Mouse (Mus musculus) ES-E14 (cell line): ENCODE results near the gene Spert. TPM values are rescaled to one million over a fixed set of nuclear protein-coding genes. Genes with fewer than 3 reads are reported as not detected.

Experiments used
- DNase-seq: peaks from one replicate; pipeline ENCODE4 v3.0.0-alpha.2; 2013; ENCODE audit warnings: low read depth, low spot score
- H3K27ac ChIP-seq: 2 replicates; pipeline ENCODE4 v1.5.1; 2012; ENCODE audit warnings: low read depth, mild to moderate bottlenecking, low read length, moderate library complexity, mixed read lengths; ENCODE audit not compliant: poor library complexity, insufficient read depth, severe bottlenecking
- H3K36me3 ChIP-seq: 2 replicates; pipeline ENCODE4 v1.6.1; 2012; ENCODE audit warnings: mild to moderate bottlenecking, low read length, moderate library complexity, mixed read lengths; ENCODE audit not compliant: control insufficient read depth, poor library complexity, insufficient read depth, severe bottlenecking
- H3K4me1 ChIP-seq, 2 experiments: fragments of 150-350 bp in 1 of 2; sonication (generic) in 1 of 2; 2 replicates each; pipeline ENCODE4 v1.6.1; 2012; ENCODE audit warnings: low read length in 2 of 2, mild to moderate bottlenecking in 1 of 2, mixed read lengths in 1 of 2; ENCODE audit not compliant: control insufficient read depth in 2 of 2, insufficient read depth in 2 of 2, poor library complexity in 1 of 2
- H3K4me3 ChIP-seq, 2 experiments: fragments of 150-350 bp in 1 of 2; sonication (generic) in 1 of 2; 2 replicates each; pipeline ENCODE4 v1.5.1; 2012; ENCODE audit warnings: low read length in 2 of 2, low read depth in 1 of 2, mild to moderate bottlenecking in 1 of 2, mixed read lengths in 1 of 2; ENCODE audit not compliant: insufficient read depth in 1 of 2, poor library complexity in 1 of 2, severe bottlenecking in 1 of 2
- H3K9ac ChIP-seq: 2 replicates; pipeline ENCODE4 v1.6.1; 2012; ENCODE audit warnings: low read depth, mild to moderate bottlenecking, low read length, mixed read lengths; ENCODE audit not compliant: poor library complexity, insufficient read depth, severe bottlenecking
- H3K9me3 ChIP-seq: fragments of 150-350 bp; sonication (generic); 2 replicates; pipeline ENCODE4 v1.6.1; 2012; ENCODE audit warnings: low read depth, mild to moderate bottlenecking, low read length; ENCODE audit not compliant: control insufficient read depth, insufficient read depth
- CHD2 ChIP-seq: IDR thresholded peaks from 2 replicates; pipeline ENCODE4 v1.6.1; 2014; ENCODE audit warnings: mild to moderate bottlenecking, low read depth, low read length, inconsistent platforms
- HCFC1 ChIP-seq: IDR thresholded peaks from 2 replicates; pipeline ENCODE4 v1.6.1; 2012; ENCODE audit warnings: low read length, inconsistent platforms, borderline replicate concordance; ENCODE audit not compliant: insufficient read depth
- MAFK ChIP-seq: IDR thresholded peaks from 2 replicates; pipeline ENCODE4 v1.6.1; 2014; ENCODE audit warnings: mild to moderate bottlenecking, low read depth, low read length, inconsistent platforms; ENCODE audit not compliant: insufficient read depth
- ZC3H11A ChIP-seq: IDR thresholded peaks from 2 replicates; pipeline ENCODE4 v1.6.1; 2012; ENCODE audit warnings: low read depth, mild to moderate bottlenecking, inconsistent platforms, low read length, borderline replicate concordance
- ZNF384 ChIP-seq: IDR thresholded peaks from 2 replicates; pipeline ENCODE4 v1.6.1; 2012; ENCODE audit warnings: low read depth, low read length, inconsistent platforms
- in situ Hi-C, 2 experiments: fragments of 600-800 bp; cut with MboI; formaldehyde crosslinking; loops; one replicate each; pipeline ENCODE4 v1.15.1; 2025; ENCODE audit warnings: low sequenced_read_pairs in 2 of 2, inconsistent platforms in 1 of 2; ENCODE audit not compliant: unreplicated experiment in 2 of 2
- total RNA-seq: library from RNA; depleted of rRNA; stranded (reverse); fragments of 300-350 nt; gene quantifications from 2 replicates; pipeline ENCODE4 v1.2.3, GENCODE M21; 2012

Spert gene
- total RNA-seq, 1 experiment = not detected

GRCm38 (mm10) chr14:75636107-75636506, 43.2 kb upstream of the Spert start:
- Histone ChIP-seq H3K36me3 (no peaks in the 10 kb centered on the region), H3K4me3 (no peak overlapping the region), H3K27ac (no peak overlapping the region), H3K9me3 (no peaks in the 10 kb centered on the region), H3K4me1 (no peaks in the 10 kb centered on the region), H3K9ac (no peak overlapping the region)
- no peak for DNase-seq
- no peak for TF ChIP-seq ZC3H11A
- TF ChIP-seq CHD2 = no peak
- no peak for TF ChIP-seq MAFK
- TF ChIP-seq ZNF384 = no peak
- TF ChIP-seq HCFC1 = no peak
- in situ Hi-C loops = no loop called here

- no peaks in the 10 kb centered on the region for H3K36me3 ChIP-seq
- H3K27ac ChIP-seq = no peak overlapping the region
- H3K9ac ChIP-seq = no peak overlapping the region
- H3K4me1 ChIP-seq = no peaks in the 10 kb centered on the region
- H3K9me3 ChIP-seq = no peaks in the 10 kb centered on the region
- DNase-seq = no peak
- in situ Hi-C loops = no loop called here
- no peak overlapping the region for H3K4me3 ChIP-seq
- TF ChIP-seq CHD2 (no peak), MAFK (no peak), HCFC1 (no peak)
Measured at GRCm38 (mm10) chr14:75635350-75635749, 42.4 kb upstream of the Spert start.

GRCm38 (mm10) chr14:75628870-75629269, 36.0 kb upstream of the Spert start:
- Histone ChIP-seq H3K9me3 (no peaks in the 10 kb centered on the region), H3K36me3 (no peaks in the 10 kb centered on the region), H3K4me3 (no peak overlapping the region), H3K27ac (no peak overlapping the region), H3K9ac (no peak overlapping the region), H3K4me1 (no peaks in the 10 kb centered on the region)
- in situ Hi-C loops = no loop called here
- no peak for TF ChIP-seq ZNF384
- TF ChIP-seq MAFK = no peak
- no peak for TF ChIP-seq HCFC1
- no peak for TF ChIP-seq ZC3H11A
- no peak for TF ChIP-seq CHD2
- DNase-seq = no peak

GRCm38 (mm10) chr14:75622984-75623383, 30.1 kb upstream of the Spert start:
- no peaks in the 10 kb centered on the region for H3K36me3 ChIP-seq
- no peaks in the 10 kb centered on the region for H3K4me1 ChIP-seq
- no peak for TF ChIP-seq ZNF384
- no peak for TF ChIP-seq CHD2
- TF ChIP-seq HCFC1 = no peak
- TF ChIP-seq ZC3H11A = no peak
- TF ChIP-seq MAFK = no peak
- in situ Hi-C loops = no loop called here
- no peak overlapping the region for H3K27ac ChIP-seq
- H3K9me3 ChIP-seq = no peaks in the 10 kb centered on the region
- no peak for DNase-seq
- H3K9ac ChIP-seq = no peak overlapping the region
- H3K4me3 ChIP-seq = no peak overlapping the region

- no peak for TF ChIP-seq ZC3H11A
- TF ChIP-seq ZNF384 = no peak
- no peak for TF ChIP-seq CHD2
- no peak for TF ChIP-seq MAFK
- TF ChIP-seq HCFC1 = no peak
- Histone ChIP-seq H3K4me3 (no peak overlapping the region), H3K27ac (no peak overlapping the region), H3K4me1 (no peaks in the 10 kb centered on the region), H3K9ac (no peak overlapping the region), H3K36me3 (no peaks in the 10 kb centered on the region), H3K9me3 (no peaks in the 10 kb centered on the region)
- DNase-seq = no peak
- in situ Hi-C loops = no loop called here
Measured at GRCm38 (mm10) chr14:75616375-75616774, 23.5 kb upstream of the Spert start.
